Mouse (Mus musculus) brain, embryonic 18.5 days (tissue): ENCODE results near the gene Stk39.

Experiments
- DNase-seq: peaks from one replicate; pipeline ENCODE4 v3.0.0-alpha.2; 2012; ENCODE audit warnings: low read depth, low spot score

Stk39 gene

GRCm38 (mm10) chr2:68383964-68384363 lies 88.1 kb downstream of the Stk39 start:
- DNase-seq = no peak

DNA sequence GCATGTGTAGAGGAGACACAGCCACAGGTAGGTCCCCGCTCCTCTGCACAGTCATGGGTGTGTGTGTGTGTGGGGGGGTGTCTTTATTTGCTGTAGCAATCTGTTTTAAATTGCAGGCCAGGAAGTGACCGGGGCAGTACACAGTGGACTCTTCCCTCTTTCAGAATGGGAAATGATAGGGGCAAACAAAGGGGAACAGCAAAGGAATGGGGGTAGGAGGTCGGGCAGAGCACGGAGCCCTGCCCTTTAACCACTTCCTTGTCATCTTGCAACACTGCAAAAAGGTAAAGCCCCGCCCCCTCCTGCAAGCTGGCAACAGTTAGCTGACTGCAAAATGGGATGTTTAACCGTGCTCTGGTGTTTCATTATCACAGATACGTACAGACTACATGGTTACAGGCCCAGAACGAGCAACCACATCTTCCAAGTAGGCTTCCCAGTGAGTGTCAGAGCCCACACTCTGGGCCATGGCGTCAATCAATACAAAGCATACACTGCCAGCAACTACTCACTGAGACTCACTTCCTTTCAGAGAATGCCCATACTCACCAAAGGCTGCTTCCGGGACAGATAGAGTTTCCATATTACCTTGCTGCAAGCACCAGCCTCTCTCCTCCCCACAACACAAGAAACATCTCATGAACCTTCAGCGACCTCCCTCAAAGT lies 89.5 kb downstream of the Stk39 start:
- DNase-seq = no peak

GRCm38 (mm10) chr2:68381881-68382280 lies 90.2 kb downstream of the Stk39 start:
- no peak for DNase-seq

GRCm38 (mm10) chr2:68381205-68381604 lies 90.9 kb downstream of the Stk39 start:
- DNase-seq = no peak

- DNase-seq = no peak
Measured at GRCm38 (mm10) chr2:68379631-68380030, 92.4 kb downstream of the Stk39 start.

GRCm38 (mm10) chr2:68378319-68378718 lies 93.7 kb downstream of the Stk39 start:
- no peak for DNase-seq

DNA sequence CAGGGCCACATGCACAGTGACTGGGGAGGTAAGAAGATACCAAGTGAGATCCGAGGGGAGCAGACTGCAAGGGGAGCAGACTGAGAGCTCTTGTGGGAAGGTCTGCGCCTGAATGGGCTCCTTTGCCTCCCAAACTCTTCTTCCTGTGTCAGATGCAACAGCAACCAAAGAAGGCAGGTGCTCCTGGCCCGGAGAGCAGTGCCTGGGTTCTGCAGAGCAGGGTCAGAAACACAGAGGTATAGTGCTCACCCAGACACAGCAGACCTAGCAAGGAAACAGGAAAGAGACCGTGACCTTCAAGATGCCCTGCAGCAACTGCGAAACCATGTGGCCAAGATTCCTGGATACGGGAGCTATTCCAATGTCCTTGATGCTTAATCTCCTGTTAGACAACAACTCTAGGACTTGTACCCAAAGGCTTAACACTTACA lies 94.8 kb downstream of the Stk39 start:
- no peak for DNase-seq

- no peak for DNase-seq
Measured at GRCm38 (mm10) chr2:68376660-68377059, 95.4 kb downstream of the Stk39 start.

- no peak for DNase-seq
Measured at GRCm38 (mm10) chr2:68374202-68374601, 97.9 kb downstream of the Stk39 start.

- no peak for DNase-seq
Measured at GRCm38 (mm10) chr2:68371912-68372311, 100.2 kb downstream of the Stk39 start.

DNA sequence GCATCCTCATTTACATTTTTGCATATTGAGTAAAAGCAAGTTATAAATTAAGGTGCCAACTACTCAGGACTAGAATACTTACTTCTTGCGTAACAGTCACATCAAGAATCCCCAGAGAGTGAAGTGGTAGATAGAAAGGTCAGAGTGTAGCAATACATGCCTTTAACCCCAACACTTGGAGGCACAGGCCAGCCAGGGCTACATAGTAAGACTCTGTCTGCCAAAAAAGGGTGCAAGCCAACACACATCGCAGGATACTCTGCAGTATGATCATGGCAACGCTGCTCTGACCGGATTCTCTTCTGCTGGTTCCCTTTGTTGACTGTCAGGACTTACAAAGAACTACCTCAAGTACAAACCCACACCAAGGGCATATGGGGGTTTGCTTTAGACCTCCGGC lies 101.7 kb downstream of the Stk39 start:
- DNase-seq = no peak

DNA sequence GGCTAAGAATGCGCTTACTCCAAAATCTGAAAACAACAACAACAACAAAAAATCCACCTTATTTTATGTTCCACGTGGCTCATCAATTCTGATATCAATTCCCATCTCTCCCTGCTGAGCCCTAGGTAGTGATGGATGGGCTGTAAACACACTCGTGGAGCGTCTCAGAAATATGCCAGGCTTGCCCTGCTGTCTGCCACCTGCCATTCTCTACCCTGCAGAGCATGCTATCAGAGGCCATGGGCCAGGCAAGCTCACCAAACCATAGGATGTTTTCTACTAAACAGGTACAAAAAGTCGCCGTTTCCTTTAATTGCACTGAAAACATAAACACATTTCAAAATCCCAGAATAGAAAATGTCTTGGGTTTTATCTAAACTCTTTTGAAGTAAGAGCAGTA lies 103.0 kb downstream of the Stk39 start:
- no peak for DNase-seq

GRCm38 (mm10) chr2:68367944-68368343 lies 104.1 kb downstream of the Stk39 start:
- DNase-seq = no peak

DNA sequence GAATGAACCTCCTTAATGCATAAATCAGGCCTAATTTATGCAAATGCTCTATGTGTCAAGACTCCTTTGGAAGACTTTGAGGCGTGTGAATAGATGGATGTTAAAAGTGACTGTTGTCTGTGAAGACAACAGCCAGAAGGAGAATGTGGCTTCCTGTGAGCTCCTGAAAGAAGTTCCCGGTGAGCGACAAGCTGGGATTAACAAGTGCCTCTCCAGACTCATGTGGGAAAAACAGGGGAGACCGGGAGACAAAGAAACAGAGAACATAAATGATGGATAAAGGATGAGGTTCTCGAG lies 105.2 kb downstream of the Stk39 start:
- no peak for DNase-seq

DNA sequence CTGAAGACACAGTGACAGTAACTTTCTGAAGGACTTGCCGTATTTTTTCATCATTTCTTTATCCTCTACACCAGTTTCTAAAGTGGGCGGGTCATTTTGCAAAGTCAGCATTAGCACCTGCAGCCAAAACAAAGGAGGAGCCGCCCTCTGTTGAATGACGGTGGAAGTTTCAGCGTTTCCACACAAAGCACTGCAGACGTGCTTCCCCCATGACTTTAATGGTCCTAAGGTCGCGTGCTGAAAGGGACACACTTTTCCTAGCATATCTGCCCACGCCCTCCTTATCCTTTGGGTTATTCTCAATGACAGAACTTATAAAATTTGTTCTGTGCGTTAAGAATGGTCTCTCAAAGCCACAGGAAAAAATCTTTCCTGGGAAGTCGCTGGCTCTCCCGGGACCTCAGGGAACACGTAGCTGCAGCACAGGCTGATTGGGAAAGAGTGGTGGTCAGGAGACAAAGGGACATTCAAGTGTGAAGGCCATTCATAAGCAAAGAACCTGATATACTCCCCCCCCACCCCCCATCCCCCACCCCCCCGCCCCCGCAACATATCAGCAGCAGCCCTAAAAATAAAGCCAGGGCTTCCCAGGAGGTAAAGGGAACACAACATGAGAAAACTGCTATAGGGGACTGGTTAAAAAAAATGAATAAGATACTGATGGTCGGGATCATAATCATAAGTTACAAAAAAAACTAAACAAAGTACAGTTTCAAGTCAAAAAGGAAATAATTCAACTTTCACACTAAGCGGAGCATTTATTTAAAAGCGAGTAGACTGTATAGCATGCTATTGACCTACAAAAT lies 105.8 kb downstream of the Stk39 start:
- DNase-seq = no peak

- DNase-seq = no peak
Measured at GRCm38 (mm10) chr2:68365504-68365903, 106.6 kb downstream of the Stk39 start.

DNA sequence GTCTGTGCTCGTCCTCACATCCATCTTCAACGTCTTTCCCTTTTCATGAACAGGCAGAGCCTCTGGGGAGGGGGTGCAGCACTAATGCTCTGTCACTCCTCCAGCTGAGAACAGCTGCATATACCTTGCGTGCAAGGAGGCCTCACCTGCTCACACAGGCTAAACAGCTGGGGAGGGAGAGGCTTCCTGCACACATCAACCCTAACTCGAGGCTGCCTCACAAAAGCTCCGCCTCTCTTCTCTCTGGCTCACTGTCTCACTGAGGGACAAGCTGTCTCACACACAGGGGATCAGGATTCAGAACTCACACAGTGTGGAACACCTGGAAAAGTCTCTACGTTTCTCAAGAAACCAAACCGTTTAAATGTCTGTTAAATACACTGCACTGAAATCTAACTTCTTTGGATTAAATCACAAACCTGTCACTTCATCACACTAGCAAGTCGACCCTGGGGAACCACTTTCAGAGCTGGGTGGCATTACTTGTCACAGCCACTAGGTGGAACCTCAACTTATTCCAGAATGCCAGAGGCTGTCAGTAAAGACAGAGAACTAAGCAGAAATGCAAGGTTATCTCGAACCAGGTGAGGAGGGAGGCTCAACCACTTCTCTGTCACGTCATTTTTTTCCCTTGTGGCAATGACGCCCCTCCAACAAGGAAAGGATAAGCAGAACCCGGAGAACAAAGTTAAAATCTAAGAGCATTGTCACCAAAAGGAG lies 107.7 kb downstream of the Stk39 start:
- no peak for DNase-seq

DNA sequence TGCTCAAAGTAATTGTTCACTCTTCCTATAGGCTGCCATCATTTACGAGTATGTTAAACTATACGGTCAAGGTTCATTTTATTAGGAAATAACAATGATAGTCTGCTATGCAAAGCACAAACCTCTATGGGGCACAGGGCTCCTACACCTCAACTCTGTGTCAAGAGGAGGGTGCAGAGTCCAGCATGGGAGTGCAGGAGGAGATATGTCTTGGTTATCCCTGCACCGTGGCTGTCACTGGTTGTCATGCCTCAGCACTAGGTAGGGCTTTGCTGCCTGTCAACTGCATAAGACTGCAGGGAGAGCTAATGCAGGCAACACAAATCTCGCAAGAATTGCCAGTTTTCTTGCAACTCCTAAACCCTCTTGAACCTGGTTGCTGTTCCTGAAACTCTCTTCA lies 108.9 kb downstream of the Stk39 start:
- no peak for DNase-seq

DNA sequence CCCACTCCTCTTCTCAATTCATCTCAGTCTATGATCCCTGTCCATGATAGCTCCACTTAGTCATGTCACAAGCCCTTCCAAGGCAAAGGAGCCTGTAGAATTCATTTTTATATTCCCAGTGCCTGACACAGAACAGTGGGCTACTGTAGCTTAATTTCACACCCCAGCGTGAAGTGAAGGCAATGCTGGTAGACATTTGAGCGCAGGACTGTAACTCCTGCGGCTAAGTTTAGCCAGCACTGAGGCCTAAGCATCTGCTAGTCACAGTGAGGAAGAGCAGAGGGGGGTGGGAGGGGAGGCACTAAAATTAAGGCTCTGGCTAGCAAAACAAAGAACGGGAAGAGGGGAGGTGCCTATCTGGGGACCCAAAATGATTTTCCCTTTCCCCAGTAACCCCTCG lies 110.4 kb downstream of the Stk39 start:
- DNase-seq = no peak

GRCm38 (mm10) chr2:68350621-68351020 lies 121.4 kb downstream of the Stk39 start:
- DNase-seq = no peak

DNA sequence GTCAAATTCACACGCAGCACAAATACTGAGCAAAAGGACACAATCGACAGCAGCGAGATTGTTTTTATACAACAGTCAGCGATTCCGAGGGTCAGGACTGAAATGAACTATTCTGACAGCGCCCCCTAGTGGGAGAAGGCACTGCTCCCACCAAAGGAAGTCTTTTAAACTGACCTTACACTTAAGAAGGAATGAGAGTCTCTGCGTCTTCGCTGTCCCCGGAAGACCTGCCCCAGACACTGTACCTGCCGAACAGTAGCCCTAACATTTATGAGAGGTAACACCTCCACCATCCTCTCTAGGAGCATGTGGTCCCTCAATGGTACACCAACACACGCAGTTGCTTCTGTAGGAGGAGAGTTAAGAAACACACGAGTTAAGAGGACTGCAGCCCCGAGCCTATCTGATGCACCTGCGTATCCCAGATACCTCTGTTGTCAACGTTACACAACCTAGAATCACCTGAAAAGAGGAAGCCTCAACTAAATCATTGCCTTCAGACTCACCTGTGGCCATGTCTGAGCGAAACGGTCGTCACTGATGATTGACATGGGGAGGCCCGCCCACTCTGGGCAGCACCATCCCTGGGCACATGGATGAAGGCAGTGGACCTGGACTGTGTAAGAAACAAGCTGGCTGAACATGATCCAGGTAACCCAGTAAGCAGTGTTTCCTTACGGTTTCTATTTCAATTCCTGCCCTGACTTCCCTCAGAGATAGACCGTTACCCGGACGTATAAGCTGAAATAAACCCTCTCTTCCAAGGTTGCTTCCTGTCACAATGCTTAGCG lies 122.3 kb downstream of the Stk39 start:
- peak; percentile 74 for DNase-seq

DNA sequence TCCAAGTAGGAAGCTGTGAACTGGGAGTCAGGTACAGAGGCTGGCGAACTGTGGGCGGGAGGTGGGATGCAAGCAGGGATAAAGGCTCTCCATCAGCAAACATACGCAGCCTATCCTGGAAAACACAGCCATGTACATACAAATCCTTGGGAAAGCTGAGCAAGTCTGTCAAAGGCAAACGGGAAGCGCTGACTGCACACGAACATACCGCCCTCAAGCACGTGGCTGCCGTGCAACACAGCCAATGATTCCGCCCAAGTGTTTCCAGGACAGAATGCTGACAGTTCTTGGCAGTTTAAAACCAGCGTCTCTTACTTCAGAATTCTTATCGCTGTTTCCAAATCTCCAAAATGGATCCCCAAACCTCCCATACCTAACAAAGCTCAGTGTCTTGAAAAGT lies 123.1 kb downstream of the Stk39 start:
- DNase-seq = no peak
